Mouse (Mus musculus) cerebellum, postnatal 4 days (tissue): ENCODE results near the gene Rhbdl2.

ENCODE experiments used
- DNase-seq, 2 experiments: peaks; one replicate each; pipeline ENCODE4 v3.0.0; 2022; ENCODE audit warnings: low spot score in 2 of 2, mixed read lengths in 1 of 2

Gene Rhbdl2

DNA sequence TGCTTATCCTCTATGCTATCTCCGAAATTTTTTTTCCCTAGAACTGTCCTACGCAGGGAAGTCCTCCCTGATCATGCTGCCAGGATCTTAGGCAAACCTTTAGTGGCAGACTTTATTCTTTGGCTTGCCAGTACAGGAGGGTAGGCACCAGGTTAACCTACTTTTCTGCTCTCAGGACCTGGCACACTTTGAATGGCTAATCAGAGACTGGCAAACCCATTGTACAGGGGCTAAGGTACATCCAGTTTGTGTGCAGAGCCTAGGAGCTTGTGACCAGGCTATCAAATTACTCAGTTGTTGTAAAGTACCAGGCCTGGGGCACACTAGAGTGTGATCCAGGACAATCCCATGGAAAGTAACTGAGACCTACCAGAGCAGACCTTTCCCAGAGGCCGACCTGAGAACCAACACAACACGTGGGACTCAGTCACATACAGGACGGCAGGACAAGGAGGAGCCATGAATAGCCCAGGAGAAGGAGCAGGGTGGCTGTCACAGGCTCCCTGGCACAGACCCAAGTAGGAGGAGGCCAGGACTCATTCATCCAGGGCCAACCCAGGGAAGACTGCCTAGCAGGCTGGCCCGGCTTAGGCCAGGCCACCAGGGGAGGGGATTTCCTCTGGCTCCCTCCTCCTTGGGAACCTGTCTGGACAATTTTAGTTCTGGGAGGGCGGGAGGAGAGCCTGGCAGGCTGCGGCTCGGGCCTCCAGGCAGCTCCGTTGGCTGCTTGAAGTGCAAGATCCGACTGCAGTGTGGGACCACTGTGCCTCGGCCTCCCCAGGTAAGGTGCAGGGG is at the start of gene Rhbdl2:
Gene Rhbdl2 (plus strand): TSS at position 684 of the 795 bp plus-strand sequence.
- peak; percentile 27 to 68 for DNase-seq

DNA sequence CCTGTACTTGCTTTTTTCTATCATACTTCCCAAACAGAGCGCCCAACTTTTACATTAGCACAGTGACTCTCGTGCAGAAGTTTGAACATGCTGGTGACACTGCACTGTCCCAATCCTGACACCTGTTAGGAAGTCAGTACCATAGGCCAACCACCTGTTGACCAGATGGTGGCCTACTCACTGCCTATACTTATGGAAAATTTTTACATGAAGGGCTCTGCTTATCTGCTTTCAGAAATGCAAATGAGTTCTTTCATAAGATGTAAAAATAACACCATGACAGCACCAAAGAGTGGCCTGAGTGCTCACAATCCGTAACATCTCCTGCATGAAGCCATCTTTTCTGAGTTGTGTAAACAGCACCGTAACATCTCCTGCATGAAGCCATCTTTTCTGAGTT is 49.0 kb upstream of the Rhbdl2 start:
- no peak for DNase-seq

- DNase-seq, result no peak
Observed at GRCm38 (mm10) chr4:123742891-123743290, 44.8 kb upstream of the Rhbdl2 start.

GRCm38 (mm10) chr4:123745221-123745775 is 42.4 kb upstream of the Rhbdl2 start:
- no peak for DNase-seq

DNA sequence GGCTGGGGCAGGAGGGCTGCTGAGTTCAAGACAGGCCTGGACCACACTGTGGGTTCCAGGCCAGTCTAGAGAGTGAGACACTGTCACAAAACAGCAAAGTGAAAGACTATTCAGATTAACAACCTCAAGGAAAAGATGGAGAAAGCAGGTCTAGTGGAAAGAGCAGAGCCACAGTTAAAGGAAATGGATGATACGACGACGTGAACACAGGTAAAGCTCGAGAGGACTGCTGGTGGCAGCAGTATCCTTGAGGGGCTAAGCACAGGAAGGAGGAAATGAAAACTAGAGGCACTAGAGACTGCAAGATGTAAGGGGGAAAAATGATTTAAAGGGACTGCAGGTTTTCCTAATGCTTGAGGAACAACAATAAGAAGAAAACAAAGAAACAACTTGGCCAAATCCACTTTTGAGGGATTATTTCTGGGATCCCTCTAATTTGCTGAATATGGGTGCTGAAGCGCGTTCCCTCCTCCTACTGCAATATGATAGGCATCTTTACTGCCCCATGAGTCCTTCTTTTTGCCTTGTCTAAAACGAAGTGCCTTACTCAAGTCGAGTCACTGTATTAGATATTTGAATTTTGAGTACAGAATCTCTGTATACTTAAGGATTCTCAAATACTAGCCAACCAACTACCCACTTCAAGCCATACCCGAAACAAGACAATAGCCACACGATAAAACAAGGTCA is 38.8 kb upstream of the Rhbdl2 start:
- DNase-seq, result no peak

DNA sequence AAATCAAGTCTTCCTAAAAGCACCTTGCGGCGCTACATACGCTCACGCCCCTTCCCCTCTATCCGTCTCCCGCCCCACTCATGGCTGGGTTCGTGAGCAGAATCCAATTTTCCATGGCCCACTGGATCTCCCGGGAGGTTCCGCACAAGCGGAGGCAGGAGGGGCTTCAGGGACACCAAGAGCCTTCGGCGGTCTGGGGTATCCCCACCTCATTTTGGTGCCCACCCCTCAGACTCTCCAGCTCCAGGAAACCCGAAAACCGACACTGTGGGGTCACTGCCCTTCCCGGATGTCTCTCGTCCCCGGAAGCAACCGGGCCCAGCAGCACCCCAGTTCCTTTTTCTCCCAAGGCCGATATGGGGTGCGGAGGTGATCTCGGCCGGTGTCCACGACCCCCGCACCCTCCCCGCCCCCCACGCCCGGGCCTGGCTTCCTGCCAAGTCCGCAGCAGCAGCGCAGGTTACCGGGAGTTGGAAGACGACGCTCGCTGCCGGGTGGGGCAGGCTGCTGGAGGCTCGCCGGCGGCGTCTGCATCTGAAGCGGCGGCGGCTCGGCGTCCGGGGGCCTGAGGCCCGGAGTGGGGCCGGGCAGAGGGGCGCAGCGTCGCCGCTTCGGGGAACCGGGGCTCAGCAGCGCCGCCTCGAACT is 38.1 kb upstream of the Rhbdl2 start:
- DNase-seq, result no peak

DNA sequence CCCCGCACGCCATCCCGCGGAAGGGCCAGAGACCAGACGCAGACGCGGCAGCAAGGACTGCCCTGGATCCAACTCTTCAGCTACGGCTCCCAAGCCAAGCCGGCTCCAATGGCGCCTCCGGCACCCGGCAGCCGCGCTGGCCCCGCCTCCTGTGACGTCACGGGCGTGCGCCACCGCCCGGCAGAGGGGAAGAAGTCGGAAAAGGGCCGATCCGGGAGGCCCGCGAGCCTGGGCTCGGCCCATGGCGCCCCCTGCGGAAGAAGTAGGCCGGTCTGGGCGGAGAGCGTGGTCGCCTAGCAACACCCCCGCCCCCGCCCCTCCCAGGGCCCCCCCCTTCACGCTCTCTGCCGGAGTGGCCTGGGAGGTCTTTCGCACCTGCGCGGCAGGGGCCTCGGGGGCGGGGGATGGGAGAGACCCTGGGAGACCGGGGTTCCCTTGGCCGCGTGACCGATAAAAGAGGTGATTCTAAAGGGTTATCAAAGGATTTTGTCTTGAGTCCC is 37.5 kb upstream of the Rhbdl2 start, which contains the start of gene Akirin1:
Gene Akirin1 (minus strand): TSS at position 194 of the 500 bp plus-strand sequence.
- DNase-seq, result peak; percentile 98 to 99

GRCm38 (mm10) chr4:123750707-123751312 is 36.9 kb upstream of the Rhbdl2 start:
- peak in 1 of 2 experiments; percentile 7 for DNase-seq

DNA sequence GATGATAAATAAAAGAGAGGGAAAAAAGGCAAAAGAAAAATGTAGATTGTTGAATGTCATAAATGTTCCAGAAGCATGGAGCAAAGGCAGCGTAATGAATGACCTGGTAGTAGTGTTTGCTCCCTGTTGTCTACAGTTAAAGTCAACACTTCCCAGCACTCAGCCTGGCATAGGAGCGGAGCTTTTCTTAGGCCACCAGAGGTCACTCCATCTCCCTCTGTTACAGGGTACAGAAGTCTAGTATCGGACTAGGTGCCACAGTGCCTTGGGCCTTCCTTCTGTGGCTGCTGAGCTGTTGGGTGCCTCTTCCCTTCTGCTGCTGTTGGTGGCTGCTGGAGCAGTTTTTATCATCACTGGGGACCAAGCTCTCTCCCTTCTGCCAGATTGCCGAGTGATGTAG is 29.4 kb upstream of the Rhbdl2 start:
- peak in 1 of 2 experiments; percentile 4 for DNase-seq

- no peak for DNase-seq
Observed at GRCm38 (mm10) chr4:123765071-123765470, 22.6 kb upstream of the Rhbdl2 start.

DNA sequence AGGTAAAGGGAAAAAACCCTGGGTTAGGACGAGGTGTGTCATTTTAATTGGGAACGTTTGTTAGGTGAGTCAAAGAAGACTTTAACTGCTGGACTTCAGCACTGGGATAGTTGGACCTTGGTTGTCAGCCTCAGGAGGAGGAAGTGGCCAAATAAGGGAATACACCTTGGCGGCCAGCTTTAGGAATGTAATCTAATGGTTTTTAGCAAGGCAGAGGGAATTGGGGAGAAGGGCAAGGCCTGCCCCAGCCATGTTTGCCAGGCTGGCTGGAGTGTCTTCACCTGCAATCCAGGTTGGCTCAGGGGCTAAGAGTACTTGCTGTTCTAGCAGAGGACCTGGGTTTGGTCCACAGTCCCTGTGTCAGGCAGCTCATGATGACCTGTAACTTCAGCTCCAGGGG is 19.9 kb upstream of the Rhbdl2 start:
- no peak for DNase-seq

- no peak for DNase-seq
Observed at GRCm38 (mm10) chr4:123768234-123768633, 19.4 kb upstream of the Rhbdl2 start.

DNA sequence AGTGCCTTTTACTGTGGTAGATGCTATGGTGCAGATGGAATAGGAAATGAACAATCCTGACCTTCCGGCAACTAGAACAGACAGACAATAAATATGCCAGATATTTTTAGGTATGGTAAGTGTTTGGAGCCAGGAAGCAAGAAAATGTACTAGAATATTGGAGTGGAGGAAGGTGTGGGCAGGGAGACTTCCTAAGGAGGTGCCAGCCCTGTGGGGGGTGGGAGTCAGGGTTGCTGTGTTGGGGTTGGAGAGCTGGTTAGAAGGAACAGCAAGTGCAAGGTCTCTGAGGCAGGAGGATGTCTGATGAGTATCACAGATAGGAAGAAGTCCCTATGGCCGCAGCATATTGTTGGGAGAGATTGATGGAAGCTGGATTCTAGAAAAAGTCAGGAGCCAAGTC is 5.0 kb downstream of the Rhbdl2 start:
- DNase-seq, result no peak

- no peak for DNase-seq
Observed at GRCm38 (mm10) chr4:123793136-123793535, 5.5 kb downstream of the Rhbdl2 start.

DNA sequence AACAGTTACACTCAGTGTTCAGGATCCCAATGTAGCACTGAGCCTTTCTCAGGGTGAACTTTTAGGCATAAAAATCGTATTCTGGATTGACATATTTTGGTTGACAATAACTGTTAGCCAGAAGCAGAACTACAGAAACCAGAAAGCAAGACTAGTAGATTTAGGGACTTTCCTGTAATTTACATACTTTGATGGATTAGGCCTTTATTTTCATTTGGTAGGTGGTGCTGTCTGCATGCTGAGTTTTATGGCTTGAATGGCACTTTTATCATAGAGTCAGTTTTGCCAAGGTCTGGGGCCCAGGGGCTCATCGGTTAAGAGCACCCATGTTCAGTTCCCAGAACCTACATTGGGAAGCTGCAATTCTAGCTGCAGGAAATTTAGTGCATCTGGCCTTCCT is 7.4 kb downstream of the Rhbdl2 start:
- no peak for DNase-seq

DNA sequence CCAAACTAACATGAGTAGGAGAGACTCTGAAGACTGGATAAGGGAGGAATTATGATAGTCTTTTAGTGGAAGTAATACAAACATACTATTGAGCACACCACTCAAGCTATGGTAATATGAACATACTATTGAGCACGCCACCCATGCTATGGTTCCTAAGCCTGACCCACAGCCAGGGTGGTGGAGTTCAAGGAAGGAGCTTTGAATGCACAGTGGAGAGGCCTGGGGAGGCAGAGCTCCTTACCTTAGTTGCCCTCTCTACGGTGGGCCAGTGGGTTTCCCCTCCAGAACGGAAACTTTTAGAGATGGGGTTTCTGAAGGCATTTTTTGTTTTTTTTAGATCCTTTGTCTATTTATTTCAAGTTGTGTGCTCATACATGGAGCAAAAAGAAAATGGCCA is 9.7 kb downstream of the Rhbdl2 start:
- no peak for DNase-seq

DNA sequence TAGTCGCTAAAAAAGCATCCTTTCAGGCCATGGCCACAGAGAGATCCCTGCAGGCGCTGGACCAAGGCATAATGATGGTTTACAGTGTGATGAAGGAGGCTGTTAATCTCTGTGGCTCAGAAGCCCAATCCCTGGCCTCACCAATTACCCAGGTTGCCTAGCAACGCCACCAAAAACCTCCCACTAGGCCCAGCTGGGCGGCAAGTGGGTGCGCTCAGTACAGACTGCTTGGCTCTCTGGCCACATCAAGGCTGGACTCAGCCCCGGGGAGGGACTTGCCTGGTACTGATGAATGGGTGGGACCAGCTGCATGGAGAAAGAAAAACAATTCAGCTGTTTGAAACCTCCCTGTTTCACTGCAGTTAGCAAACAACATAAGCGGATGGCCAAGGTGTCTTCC is 10.2 kb downstream of the Rhbdl2 start:
- no peak for DNase-seq

GRCm38 (mm10) chr4:123803642-123804041 is 16.0 kb downstream of the Rhbdl2 start:
- no peak for DNase-seq

DNA sequence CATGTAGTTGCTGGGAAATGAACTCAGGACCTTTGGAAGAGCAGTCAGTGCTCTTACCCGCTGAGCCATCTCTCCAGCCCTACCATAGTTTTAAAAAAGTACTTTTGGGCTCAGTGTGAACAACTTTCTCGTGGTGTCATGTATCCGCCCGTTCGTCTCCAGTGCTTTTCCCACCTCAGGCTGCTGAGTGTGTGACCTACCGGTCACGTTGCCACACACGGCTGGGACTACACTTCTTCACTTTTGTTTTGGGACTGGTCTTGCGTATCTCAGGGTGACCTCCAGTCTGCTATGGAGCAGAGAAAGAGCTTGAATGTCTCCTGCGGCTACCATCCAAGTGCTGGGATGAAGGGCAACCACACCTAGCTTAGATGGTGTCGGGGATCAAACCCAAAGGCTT is 20.6 kb downstream of the Rhbdl2 start:
- no peak for DNase-seq

- no peak for DNase-seq
Observed at GRCm38 (mm10) chr4:123810475-123811295, 23.0 kb downstream of the Rhbdl2 start.

- no peak for DNase-seq
Observed at GRCm38 (mm10) chr4:123812525-123812924, 24.9 kb downstream of the Rhbdl2 start.
